Mouse (Mus musculus) neutrophil, adult 59 days (primary cell): ENCODE results near the gene Aida. TPM values are rescaled to one million over a fixed set of nuclear protein-coding genes. Genes with fewer than 3 reads are reported as not detected.

Experiments
- total RNA-seq, 2 experiments: library from RNA; stranded (reverse); gene quantifications; 1 replicate in 1 of 2; 2 replicates in 1 of 2; pipeline ENCODE4 v1.2.4; 2023

The Aida gene
- total RNA-seq: 10 to 100 TPM; 16.7 to 27.6 TPM

GRCm38 (mm10) chr1:183296465-183296864 lies at the start of gene Aida:
Gene Aida (plus strand): TSS chr1:183296590.

GRCm38 (mm10) chr1:183296877-183297383 lies 540 bp downstream of the Aida start, which contains the start of gene Brox:
Gene Brox (minus strand): TSS chr1:183297269.

GRCm38 (mm10) chr1:183369427-183370014 lies 73.1 kb downstream of the Aida start, which contains the start of gene Mia3:
Gene Mia3 (minus strand): TSS chr1:183369553.

Other genes with a start within 250 kb of the Aida start
- 1 to 10 TPM; 8.2 to 8.5 TPM for gene Disp1, start 75.1 kb upstream of the Aida start, total RNA-seq
- gene Brox, start 679 bp downstream of the Aida start, total RNA-seq: 10 to 100 TPM; 32.4 to 37.8 TPM
- gene Mia3, start 73.0 kb downstream of the Aida start, total RNA-seq: 100 to 1,000 TPM in 1 of 2 experiments, 10 to 100 TPM in 1; 93.0 to 106 TPM
- gene Taf1a, start 92.4 kb downstream of the Aida start, total RNA-seq: 1 to 10 TPM; 4.2 to 5.2 TPM
- gene Hhipl2, start 121.6 kb downstream of the Aida start, total RNA-seq: not detected